Mouse (Mus musculus) thymus, adult 18-20 months (tissue): ENCODE results near the gene Wdr27.

Experiments used
- DNase-seq, 2 experiments: peaks; one replicate each; pipeline ENCODE4 v3.0.0; 2022; ENCODE audit warnings: mixed read lengths in 2 of 2

Gene Wdr27

GRCm38 (mm10) chr17:14816107-14816506 lies 126.9 kb downstream of the Wdr27 start:
- no peak for DNase-seq

GRCm38 (mm10) chr17:14815304-14815703 lies 127.7 kb downstream of the Wdr27 start:
- no peak for DNase-seq

- DNase-seq: no peak
Measured at GRCm38 (mm10) chr17:14812631-14813030, 130.3 kb downstream of the Wdr27 start.

GRCm38 (mm10) chr17:14812033-14812432 lies 130.9 kb downstream of the Wdr27 start:
- DNase-seq: no peak

GRCm38 (mm10) chr17:14806808-14807207 lies 136.2 kb downstream of the Wdr27 start:
- no peak for DNase-seq

- DNase-seq: no peak
Measured at GRCm38 (mm10) chr17:14799243-14799642, 143.7 kb downstream of the Wdr27 start.

GRCm38 (mm10) chr17:14795074-14795473 lies 147.9 kb downstream of the Wdr27 start:
- no peak for DNase-seq

- no peak for DNase-seq
Measured at GRCm38 (mm10) chr17:14779356-14779755, 163.6 kb downstream of the Wdr27 start.

GRCm38 (mm10) chr17:14771339-14771738 lies 171.6 kb downstream of the Wdr27 start:
- DNase-seq: no peak

GRCm38 (mm10) chr17:14770377-14770776 lies 172.6 kb downstream of the Wdr27 start:
- no peak for DNase-seq
